Mouse (Mus musculus) ovary, postnatal 36 days (tissue): ENCODE results near the gene Gm9733.
"Not testable (repeated sequence)": the region's sequence is repeated elsewhere in the genome, so short reads cannot be mapped to it uniquely, and the experiment has no call there.

Experiments used
- DNase-seq: peaks from one replicate; pipeline ENCODE4 v3.0.0; 2022; ENCODE audit warnings: low spot score, mixed read lengths

The Gm9733 gene

GRCm38 (mm10) chr3:15332063-15332462, at the start of gene Gm9733:
Gene Gm9733, minus strand, starts transcription at chr3:15332302.
- DNase-seq = no peak

- DNase-seq = not testable (repeated sequence)
These were observed 23.6 kb upstream of the Gm9733 start for GRCm38 (mm10) chr3:15355690-15356089.

GRCm38 (mm10) chr3:15350318-15350717, 18.2 kb upstream of the Gm9733 start:
- DNase-seq = not testable (repeated sequence)

GRCm38 (mm10) chr3:15345606-15346005, 13.5 kb upstream of the Gm9733 start:
- DNase-seq = not testable (repeated sequence)

GRCm38 (mm10) chr3:15340287-15340686, 8.2 kb upstream of the Gm9733 start:
- no peak for DNase-seq

GRCm38 (mm10) chr3:15334182-15334581, 2.1 kb upstream of the Gm9733 start:
- no peak for DNase-seq

- no peak for DNase-seq
These were observed 557 bp downstream of the Gm9733 start for GRCm38 (mm10) chr3:15331545-15331944.

GRCm38 (mm10) chr3:15329549-15329948, 2.6 kb downstream of the Gm9733 start:
- DNase-seq = no peak

GRCm38 (mm10) chr3:15284424-15285328, 47.4 kb downstream of the Gm9733 start:
- DNase-seq = no peak

- no peak for DNase-seq
These were observed 56.1 kb downstream of the Gm9733 start for GRCm38 (mm10) chr3:15275899-15276526.

- no peak for DNase-seq
These were observed 67.7 kb downstream of the Gm9733 start for GRCm38 (mm10) chr3:15264450-15264849.

- DNase-seq = no peak
These were observed 76.4 kb downstream of the Gm9733 start for GRCm38 (mm10) chr3:15255726-15256125.
